Mouse (Mus musculus) thymus, adult 2 months (tissue): ENCODE results near the gene Rsph10b.

ENCODE experiments used
- CTCF ChIP-seq: fragments of 200-500 bp; IDR thresholded peaks from 2 replicates; pipeline ENCODE4 v1.5.1; 2012; ENCODE audit warnings: mild to moderate bottlenecking, control low read depth, low read length, moderate library complexity, borderline replicate concordance; ENCODE audit not compliant: control insufficient read depth, poor library complexity, insufficient read depth; ENCODE audit errors: extremely low read depth
- POLR2A ChIP-seq: fragments of 200-500 bp; IDR thresholded peaks from 2 replicates; pipeline ENCODE4 v1.6.1; 2012; ENCODE audit warnings: mild to moderate bottlenecking, low read length, control low read depth, moderate library complexity; ENCODE audit not compliant: control insufficient read depth, poor library complexity, insufficient read depth; ENCODE audit errors: extremely low read depth

DNA sequence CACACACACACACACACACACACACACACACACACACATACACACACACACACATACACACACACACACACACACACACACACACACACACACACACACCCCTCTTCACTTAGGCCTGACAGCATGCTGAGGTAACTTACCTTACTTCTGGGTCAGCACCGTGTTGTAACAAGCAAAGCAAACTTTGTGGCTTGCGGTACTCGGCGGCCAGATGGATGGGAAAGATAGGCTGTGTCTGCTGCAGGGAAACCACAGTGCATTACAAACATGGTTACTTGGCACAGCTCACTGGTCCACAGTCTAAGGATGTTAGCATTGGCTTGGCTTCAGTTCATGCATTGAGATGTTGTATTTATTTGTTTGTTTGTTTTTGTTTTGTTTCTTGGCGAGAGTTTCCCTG, 39.4 kb upstream of the Rsph10b start:
- no peak for TF ChIP-seq CTCF
- no peak for TF ChIP-seq POLR2A
